Mouse (Mus musculus) liver, embryonic 14.5 days (tissue): ENCODE results near the gene Arfgef3.

Experiments used
- CTCF ChIP-seq: IDR thresholded peaks from 2 replicates; pipeline ENCODE4 v1.5.1; 2016; ENCODE audit warnings: antibody characterized with exemption, low read depth, control low read depth
- EP300 ChIP-seq: IDR thresholded peaks from 2 replicates; pipeline ENCODE4 v1.6.1; 2016; ENCODE audit warnings: antibody characterized with exemption, low read depth

DNA sequence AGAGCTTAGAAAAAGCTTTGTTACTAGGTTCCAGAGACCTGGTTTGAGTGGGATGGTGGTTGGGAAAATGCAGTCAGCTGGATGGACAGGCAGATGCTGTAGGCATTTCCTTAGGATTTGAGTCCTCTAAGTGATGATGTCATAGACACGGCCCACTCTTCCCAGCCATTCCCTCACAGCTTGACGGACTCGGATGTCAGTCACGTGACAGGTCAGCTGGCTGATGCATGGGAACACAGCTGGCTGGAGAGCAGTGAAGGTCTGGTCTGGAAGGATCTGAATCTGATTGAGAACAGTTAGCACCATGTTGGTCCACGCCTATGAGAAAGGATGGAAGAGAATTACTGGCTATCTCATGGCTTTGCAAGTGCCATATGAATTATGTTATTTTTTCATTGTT, 154.3 kb downstream of the Arfgef3 start:
- TF ChIP-seq CTCF (no peak), EP300 (no peak)
